Mouse (Mus musculus): ENCODE measurements around the gene Med31. TPM values are rescaled to one million over a fixed set of nuclear protein-coding genes. Genes with fewer than 3 reads are reported as not detected.
"Not testable (repeated sequence)": the region's sequence is repeated elsewhere in the genome, so short reads cannot be mapped to it uniquely, and the experiment has no call there.

Med31 gene
- polyA plus RNA-seq, 1 experiment from 2014 or later, result 53.9 TPM

DNA sequence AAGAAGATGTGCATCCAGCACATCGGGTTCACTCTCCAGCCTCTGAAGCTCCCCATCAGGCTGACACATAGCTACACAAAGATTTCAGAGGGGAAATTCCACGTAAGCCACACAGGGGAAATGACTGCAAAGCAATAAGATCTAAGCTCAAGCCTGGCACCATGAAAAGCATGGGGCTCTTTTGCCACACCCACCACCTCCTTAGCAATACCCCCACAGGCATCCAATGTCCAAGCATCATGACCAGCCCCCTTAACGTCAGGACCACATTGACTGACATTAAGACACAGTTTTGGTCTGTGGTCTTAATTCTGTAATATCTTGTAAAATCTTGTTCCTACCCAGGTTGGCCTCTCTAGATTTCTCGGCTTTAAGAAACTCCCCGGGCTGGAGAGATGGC is 34.8 kb downstream of the Med31 start:
- WGBS, result 93% methylated on average over 5 of the region's 5 CpGs
- H3K36me3 ChIP-seq (ENCODE audit: control insufficient read depth, insufficient read depth, low read length), result peaks cover 20% of the 10 kb centered on the region
- no peak overlapping the region for H3K27ac ChIP-seq (ENCODE audit: low read depth, low read length)
- ATAC-seq, result no peak
- no peak overlapping the region for H3K9ac ChIP-seq (ENCODE audit: low read depth, low read length)
- no peaks in the 10 kb centered on the region for H3K4me1 ChIP-seq (ENCODE audit: control insufficient read depth, insufficient read depth, low read depth, low read length)
- H3K4me2 ChIP-seq (ENCODE audit: low read length), result no peak overlapping the region
- no peaks in the 10 kb centered on the region for H3K9me3 ChIP-seq (ENCODE audit: control insufficient read depth, low read length)
- no peak overlapping the region for H3K4me3 ChIP-seq (ENCODE audit: low read length)
- no peaks in the 10 kb centered on the region for H3K27me3 ChIP-seq (replicated peaks; ENCODE audit: control insufficient read depth, insufficient read depth, low read length)

DNA sequence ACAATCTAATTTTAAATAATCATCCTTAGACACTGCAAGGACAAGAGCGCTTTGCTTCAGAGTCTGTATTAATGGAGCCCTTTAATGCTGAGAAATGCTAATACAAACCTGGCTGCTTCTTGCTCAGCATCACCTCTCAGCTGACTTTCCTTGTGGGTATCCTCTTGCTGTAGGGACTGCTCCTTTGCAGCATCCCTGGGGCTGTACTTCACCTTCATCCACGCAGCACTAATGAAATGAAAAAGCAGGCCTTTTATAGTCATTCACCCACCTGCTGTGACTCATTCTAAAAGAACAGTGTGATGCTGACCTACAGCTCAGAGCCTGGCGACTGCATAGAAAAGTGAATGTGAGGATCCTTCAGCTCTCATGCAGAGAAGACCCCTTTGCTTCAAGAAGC is 38.8 kb downstream of the Med31 start:
- Histone ChIP-seq H3K4me3 (ENCODE audit: low read length) (no peak overlapping the region), H3K9ac (ENCODE audit: low read depth, low read length) (no peak overlapping the region), H3K4me2 (ENCODE audit: low read length) (no peak overlapping the region), H3K9me3 (ENCODE audit: control insufficient read depth, low read length) (no peaks in the 10 kb centered on the region), H3K27me3 (replicated peaks; ENCODE audit: control insufficient read depth, insufficient read depth, low read length) (no peaks in the 10 kb centered on the region), H3K36me3 (ENCODE audit: control insufficient read depth, insufficient read depth, low read length) (peaks cover 38% of the 10 kb centered on the region), H3K27ac (ENCODE audit: low read depth, low read length) (no peak overlapping the region), H3K4me1 (ENCODE audit: control insufficient read depth, insufficient read depth, low read depth, low read length) (no peaks in the 10 kb centered on the region)
- WGBS, result 26% methylated on average over 3 of the region's 3 CpGs
- no peak for ATAC-seq

DNA sequence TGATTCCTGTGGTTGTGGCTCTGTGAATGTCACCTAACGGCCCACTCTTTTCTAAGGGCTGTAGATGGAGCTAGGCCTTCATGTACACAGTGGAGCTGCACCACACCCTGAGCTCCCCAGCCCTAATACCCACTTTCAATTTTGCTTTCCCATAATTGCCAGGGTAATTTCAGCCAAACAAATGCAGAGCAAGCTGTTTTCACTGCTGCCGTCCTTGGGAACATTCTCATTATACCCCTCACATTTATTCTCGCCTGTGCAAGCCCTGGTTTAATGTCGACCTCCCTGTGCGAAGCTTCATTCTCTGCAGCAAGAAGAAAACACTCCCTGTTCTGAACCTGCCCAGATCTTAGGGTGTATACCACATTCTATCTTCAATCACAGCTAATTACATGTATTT is 39.4 kb downstream of the Med31 start:
- H3K27ac ChIP-seq (ENCODE audit: low read depth, low read length), result no peak overlapping the region
- peaks cover 33% of the 10 kb centered on the region for H3K36me3 ChIP-seq (ENCODE audit: control insufficient read depth, insufficient read depth, low read length)
- no peak overlapping the region for H3K4me2 ChIP-seq (ENCODE audit: low read length)
- H3K9me3 ChIP-seq (ENCODE audit: control insufficient read depth, low read length), result no peaks in the 10 kb centered on the region
- no peak overlapping the region for H3K9ac ChIP-seq (ENCODE audit: low read depth, low read length)
- ATAC-seq, result no peak
- no peak overlapping the region for H3K4me3 ChIP-seq (ENCODE audit: low read length)
- no peaks in the 10 kb centered on the region for H3K27me3 ChIP-seq (replicated peaks; ENCODE audit: control insufficient read depth, insufficient read depth, low read length)
- H3K4me1 ChIP-seq (ENCODE audit: control insufficient read depth, insufficient read depth, low read depth, low read length), result no peaks in the 10 kb centered on the region
- 68% methylated on average over 5 of the region's 5 CpGs for WGBS

DNA sequence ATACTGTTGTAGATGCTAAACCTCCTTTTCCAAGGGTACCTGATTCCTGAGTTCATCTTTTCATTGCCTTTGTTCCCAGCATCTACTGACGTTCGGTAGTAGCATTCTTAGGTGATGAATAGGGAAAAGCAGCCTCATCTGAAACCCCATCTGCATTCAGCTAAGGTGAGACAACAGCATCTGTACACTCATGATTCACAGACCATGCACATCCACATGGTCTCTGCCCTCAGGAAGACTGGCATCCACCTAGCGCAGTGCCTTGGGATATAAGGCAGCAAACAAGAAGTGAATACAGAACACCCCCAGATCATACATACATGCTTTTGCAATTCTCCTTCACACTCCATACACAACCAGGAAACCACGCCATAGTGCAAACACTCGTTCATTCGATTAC is 40.7 kb downstream of the Med31 start:
- Histone ChIP-seq H3K27me3 (replicated peaks; ENCODE audit: control insufficient read depth, insufficient read depth, low read length) (no peaks in the 10 kb centered on the region), H3K4me2 (ENCODE audit: low read length) (no peak overlapping the region), H3K9me3 (ENCODE audit: control insufficient read depth, low read length) (no peaks in the 10 kb centered on the region), H3K4me1 (ENCODE audit: control insufficient read depth, insufficient read depth, low read depth, low read length) (no peaks in the 10 kb centered on the region), H3K36me3 (ENCODE audit: control insufficient read depth, insufficient read depth, low read length) (peaks cover 37% of the 10 kb centered on the region), H3K9ac (ENCODE audit: low read depth, low read length) (no peak overlapping the region), H3K4me3 (ENCODE audit: low read length) (no peak overlapping the region), H3K27ac (ENCODE audit: low read depth, low read length) (no peak overlapping the region)
- WGBS, result 94% methylated on average over 6 of the region's 6 CpGs
- ATAC-seq, result no peak

DNA sequence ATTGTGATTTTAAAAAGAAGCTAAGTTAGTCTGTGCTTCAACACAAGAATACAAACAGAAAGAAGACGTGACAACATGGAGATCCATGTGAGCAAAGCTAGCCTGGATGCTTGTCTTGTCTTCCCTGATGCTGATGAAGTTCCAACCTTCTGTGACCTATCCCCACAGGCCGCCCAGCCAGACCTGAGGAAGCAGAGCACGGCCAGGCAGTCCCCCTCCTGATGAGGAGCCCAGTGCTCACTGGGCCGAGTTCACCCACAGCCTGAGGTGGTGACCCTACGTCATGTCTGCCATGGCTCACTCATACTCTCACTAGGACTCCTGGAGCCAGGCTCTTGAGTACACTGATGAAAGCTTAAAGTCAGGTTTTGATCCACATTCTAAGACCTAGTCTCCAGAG is 41.9 kb downstream of the Med31 start:
- H3K27me3 ChIP-seq (replicated peaks; ENCODE audit: control insufficient read depth, insufficient read depth, low read length), result no peaks in the 10 kb centered on the region
- no peak overlapping the region for H3K4me2 ChIP-seq (ENCODE audit: low read length)
- no peaks in the 10 kb centered on the region for H3K4me1 ChIP-seq (ENCODE audit: control insufficient read depth, insufficient read depth, low read depth, low read length)
- ATAC-seq, result no peak
- no peaks in the 10 kb centered on the region for H3K9me3 ChIP-seq (ENCODE audit: control insufficient read depth, low read length)
- no peak overlapping the region for H3K9ac ChIP-seq (ENCODE audit: low read depth, low read length)
- WGBS, result 87% methylated on average over 5 of the region's 5 CpGs
- no peak overlapping the region for H3K27ac ChIP-seq (ENCODE audit: low read depth, low read length)
- no peak overlapping the region for H3K4me3 ChIP-seq (ENCODE audit: low read length)
- peaks cover 44% of the 10 kb centered on the region for H3K36me3 ChIP-seq (ENCODE audit: control insufficient read depth, insufficient read depth, low read length)

DNA sequence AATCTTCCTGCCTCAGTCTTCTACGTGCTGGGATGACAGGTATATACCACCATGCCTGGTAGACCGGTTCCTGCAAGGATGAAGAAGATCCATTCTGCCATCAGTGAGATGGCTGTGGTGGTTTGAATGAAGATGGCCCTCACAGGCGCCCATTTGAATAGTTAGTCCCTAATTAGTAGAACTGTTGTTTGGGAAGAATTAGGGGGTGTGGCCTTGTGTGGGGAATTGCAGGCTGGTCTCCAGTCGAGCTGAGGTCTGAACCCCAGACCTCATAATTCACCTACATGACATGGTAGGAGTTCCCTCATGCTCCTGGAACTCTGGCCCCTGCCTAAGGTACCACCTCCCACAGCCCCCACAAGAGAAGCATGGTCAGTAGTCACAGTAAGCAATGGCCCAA is 43.5 kb downstream of the Med31 start:
- 75% methylated on average over 4 of the region's 4 CpGs for WGBS
- not testable (repeated sequence) for H3K27ac ChIP-seq (ENCODE audit: low read depth, low read length); H3K4me2 ChIP-seq (ENCODE audit: low read length); ATAC-seq; H3K4me3 ChIP-seq (ENCODE audit: low read length); H3K9ac ChIP-seq (ENCODE audit: low read depth, low read length); H3K27me3 ChIP-seq (replicated peaks; ENCODE audit: control insufficient read depth, insufficient read depth, low read length); H3K4me1 ChIP-seq (ENCODE audit: control insufficient read depth, insufficient read depth, low read depth, low read length); H3K9me3 ChIP-seq (ENCODE audit: control insufficient read depth, low read length)
- H3K36me3 ChIP-seq (ENCODE audit: control insufficient read depth, insufficient read depth, low read length), result peaks cover 43% of the 10 kb centered on the region

DNA sequence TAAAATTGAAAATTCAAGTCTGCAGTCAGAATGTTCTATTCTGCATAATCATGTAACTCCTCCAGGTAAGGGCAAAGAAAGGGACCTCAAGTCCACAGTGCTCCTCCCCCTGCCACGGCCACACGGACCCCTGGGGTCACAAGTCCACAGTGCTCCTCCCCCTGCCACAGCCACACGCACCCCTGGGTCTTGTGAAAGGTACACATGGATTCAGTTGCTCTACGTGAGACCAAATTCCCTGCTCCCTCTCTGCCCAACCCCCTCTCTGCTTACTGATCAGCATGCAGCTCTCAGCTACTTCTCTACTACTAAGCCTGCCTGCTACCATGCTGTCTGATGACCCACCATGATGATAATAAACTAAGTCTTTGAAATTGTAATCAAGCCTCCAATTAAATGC is 45.5 kb downstream of the Med31 start:
- no peak for ATAC-seq
- Histone ChIP-seq H3K27ac (ENCODE audit: low read depth, low read length) (no peak overlapping the region), H3K4me1 (ENCODE audit: control insufficient read depth, insufficient read depth, low read depth, low read length) (no peaks in the 10 kb centered on the region), H3K4me3 (ENCODE audit: low read length) (no peak overlapping the region), H3K4me2 (ENCODE audit: low read length) (no peak overlapping the region), H3K9me3 (ENCODE audit: control insufficient read depth, low read length) (no peaks in the 10 kb centered on the region), H3K9ac (ENCODE audit: low read depth, low read length) (no peak overlapping the region), H3K36me3 (ENCODE audit: control insufficient read depth, insufficient read depth, low read length) (peaks cover 48% of the 10 kb centered on the region), H3K27me3 (replicated peaks; ENCODE audit: control insufficient read depth, insufficient read depth, low read length) (no peaks in the 10 kb centered on the region)
- 86% methylated on average over 4 of the region's 4 CpGs for WGBS

DNA sequence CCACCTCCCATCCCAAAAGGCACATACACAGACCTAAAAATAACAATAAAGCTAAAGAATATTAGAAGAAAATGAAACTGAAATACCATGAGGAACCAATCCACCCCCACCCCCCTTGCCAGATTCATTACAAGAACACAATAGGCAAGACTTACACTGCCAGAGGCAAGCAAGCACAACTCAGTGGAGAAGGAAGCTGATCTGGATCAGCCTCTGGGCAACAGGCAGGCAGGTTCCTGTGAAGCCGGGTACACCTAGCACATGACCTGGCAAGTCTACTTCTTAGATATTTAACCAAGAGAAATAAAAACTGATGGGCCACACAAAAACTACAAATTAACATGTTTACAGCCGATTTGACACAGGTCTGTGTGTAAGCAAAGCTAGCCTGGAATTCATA is 52.2 kb downstream of the Med31 start:
- H3K4me2 ChIP-seq (ENCODE audit: low read length), result no peak overlapping the region
- 94% methylated on average over 2 of the region's 2 CpGs for WGBS
- H3K9ac ChIP-seq (ENCODE audit: low read depth, low read length), result no peak overlapping the region
- no peak overlapping the region for H3K4me3 ChIP-seq (ENCODE audit: low read length)
- no peak for ATAC-seq
- H3K27ac ChIP-seq (ENCODE audit: low read depth, low read length), result no peak overlapping the region
- H3K9me3 ChIP-seq (ENCODE audit: control insufficient read depth, low read length), result no peaks in the 10 kb centered on the region
- no peaks in the 10 kb centered on the region for H3K4me1 ChIP-seq (ENCODE audit: control insufficient read depth, insufficient read depth, low read depth, low read length)
- H3K27me3 ChIP-seq (replicated peaks; ENCODE audit: control insufficient read depth, insufficient read depth, low read length), result no peaks in the 10 kb centered on the region
- H3K36me3 ChIP-seq (ENCODE audit: control insufficient read depth, insufficient read depth, low read length), result peaks cover 30% of the 10 kb centered on the region
